9 mouse cellular contexts compared by ENCODE assay signal in the genomic region with DNA sequence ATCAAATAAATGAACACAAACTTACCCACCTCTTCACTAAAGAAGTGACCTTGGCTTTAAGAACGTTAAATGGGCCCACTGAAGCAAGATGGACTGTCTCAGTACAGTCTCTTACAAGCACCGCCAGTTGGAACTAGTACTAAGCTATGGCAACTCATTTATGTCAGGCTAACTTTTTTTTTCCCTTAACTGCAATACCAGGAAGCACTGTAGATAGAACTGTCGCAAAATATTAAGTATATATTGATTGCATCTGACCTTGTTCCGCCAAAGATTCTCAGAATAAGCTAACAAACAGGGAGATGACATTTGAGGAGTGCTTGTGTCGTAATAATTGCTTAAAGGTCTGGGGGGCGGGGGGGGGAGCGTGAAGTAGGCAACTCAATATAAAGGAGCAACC. TPM values are rescaled to one million over a fixed set of nuclear protein-coding genes. Genes with fewer than 3 reads are reported as not detected.
DNase-seq lines count a peak whose midpoint lies in the region; ATAC-seq and TF ChIP-seq lines count a peak whose summit lies in the region.
"Had no signal": no experiment of that assay in that cellular context is flagged by ENCODE, and none has a peak within 500 bp of the region (broad histone marks: within the 10 kb centered on the region; RNA-seq: fewer than 3 reads in every experiment).

No protein-coding gene starts in this region.

- TF ChIP-seq CTCF in forebrain, postnatal 0 days (IDR thresholded peaks at IDR 0.05; ENCODE audit: low read depth), result no peak
- TF ChIP-seq CTCF in heart, postnatal 0 days (IDR thresholded peaks at IDR 0.05; ENCODE audit: low read depth), result no peak

- H3K4me1 ChIP-seq in forebrain, embryonic 12.5 days, result peaks cover 6% of the 10 kb centered on the region
- 0 out of 2 replicates have a peak, but pooled peaks cover 6% of the 10 kb centered on the region for H3K4me1 ChIP-seq in forebrain, postnatal 0 days (ENCODE audit: insufficient read depth)
- H3K4me1 ChIP-seq in kidney, embryonic 16.5 days (ENCODE audit: insufficient read depth, low read length), result peaks cover 17% of the 10 kb centered on the region
- H3K4me1 ChIP-seq in heart, postnatal 0 days (ENCODE audit: control insufficient read depth, insufficient read depth), result peaks cover 23% of the 10 kb centered on the region
- peaks cover 70% of the 10 kb centered on the region for H3K4me1 ChIP-seq in megakaryocyte, embryonic 14.5 days
- no peaks in the 10 kb centered on the region for H3K4me1 ChIP-seq in midbrain, embryonic 11.5 days (ENCODE audit: control insufficient read depth, insufficient read depth, low read length)

- H3K9me3 ChIP-seq in forebrain, embryonic 12.5 days, result no peaks in the 10 kb centered on the region
- H3K9me3 ChIP-seq in forebrain, postnatal 0 days (ENCODE audit: low read length), result no peaks in the 10 kb centered on the region
- H3K9me3 ChIP-seq in kidney, embryonic 16.5 days (ENCODE audit: low read length), result no peaks in the 10 kb centered on the region
- no peaks in the 10 kb centered on the region for H3K9me3 ChIP-seq in heart, postnatal 0 days (replicated peaks; ENCODE audit: control insufficient read depth, low read length)
- 0 out of 2 replicates have a peak, but pooled peaks cover 3% of the 10 kb centered on the region for H3K9me3 ChIP-seq in megakaryocyte, embryonic 14.5 days
- H3K9me3 ChIP-seq in midbrain, embryonic 11.5 days (ENCODE audit: control insufficient read depth, low read length), result no peaks in the 10 kb centered on the region
- H3K9me3 ChIP-seq: midbrain, embryonic 15.5 days had no signal

- H3K4me3 ChIP-seq in forebrain, embryonic 12.5 days (replicated peaks), result no peak overlapping the region
- no peak overlapping the region for H3K4me3 ChIP-seq in forebrain, postnatal 0 days (ENCODE audit: low read depth, low read length)
- H3K4me3 ChIP-seq in kidney, embryonic 16.5 days (ENCODE audit: low read length), result no peak overlapping the region
- H3K4me3 ChIP-seq in heart, postnatal 0 days (ENCODE audit: low read depth, low read length), result no peak overlapping the region
- peak overlapping the region; percentile 91 for H3K4me3 ChIP-seq in megakaryocyte, embryonic 14.5 days (replicated peaks)
- H3K4me3 ChIP-seq in midbrain, embryonic 11.5 days (ENCODE audit: low read depth, low read length), result no peak overlapping the region
- H3K4me3 ChIP-seq: midbrain, embryonic 15.5 days had no signal

- 59% methylated on average over 7 of the region's 7 CpGs for WGBS in forebrain, embryonic 12.5 days
- WGBS in forebrain, postnatal 0 days, result 53% methylated on average over 7 of the region's 7 CpGs
- WGBS in kidney, embryonic 16.5 days, result 35% methylated on average over 7 of the region's 7 CpGs
- 66% methylated on average over 7 of the region's 7 CpGs for WGBS in heart, postnatal 0 days
- WGBS in midbrain, embryonic 11.5 days, result 72% methylated on average over 7 of the region's 7 CpGs

- H3K27me3 ChIP-seq in forebrain, embryonic 12.5 days, result no peaks in the 10 kb centered on the region; the same call in 1 of the 2 replicates
- no peaks in the 10 kb centered on the region for H3K27me3 ChIP-seq in forebrain, postnatal 0 days (ENCODE audit: insufficient read depth, low read length)
- no peaks in the 10 kb centered on the region for H3K27me3 ChIP-seq in kidney, embryonic 16.5 days (ENCODE audit: insufficient read depth, low read length)
- no peaks in the 10 kb centered on the region for H3K27me3 ChIP-seq in heart, postnatal 0 days (ENCODE audit: control insufficient read depth, insufficient read depth, low read length)
- H3K27me3 ChIP-seq in megakaryocyte, embryonic 14.5 days (replicated peaks), result no peaks in the 10 kb centered on the region
- H3K27me3 ChIP-seq in midbrain, embryonic 11.5 days (ENCODE audit: control insufficient read depth, insufficient read depth, low read length), result no peaks in the 10 kb centered on the region
- H3K27me3 ChIP-seq: midbrain, embryonic 15.5 days had no signal

- TF ChIP-seq EP300 in heart, postnatal 0 days (IDR thresholded peaks at IDR 0.05; ENCODE audit: low read depth), result no peak

- ATAC-seq in forebrain, embryonic 12.5 days (ENCODE audit: low FRiP score), result no peak; the same call in 1 of the 2 replicates
- ATAC-seq in forebrain, postnatal 0 days, result no peak
- no peak for ATAC-seq in kidney, embryonic 16.5 days (ENCODE audit: low FRiP score, low TSS enrichment)
- ATAC-seq in heart, postnatal 0 days (ENCODE audit: insufficient read depth, low read depth), result no peak
- no peak for ATAC-seq in activated CD4-positive, CD25-positive, alpha-beta regulatory T cell, adult 4 months
- no peak for ATAC-seq in midbrain, embryonic 11.5 days (ENCODE audit: low FRiP score)

- no peaks in the 10 kb centered on the region for H3K36me3 ChIP-seq in forebrain, embryonic 12.5 days (replicated peaks)
- H3K36me3 ChIP-seq in forebrain, postnatal 0 days (ENCODE audit: insufficient read depth), result no peaks in the 10 kb centered on the region
- H3K36me3 ChIP-seq in kidney, embryonic 16.5 days (ENCODE audit: insufficient read depth, low read length), result no peaks in the 10 kb centered on the region
- H3K36me3 ChIP-seq in heart, postnatal 0 days (replicated peaks; ENCODE audit: control insufficient read depth, insufficient read depth, low read length), result peaks cover 5% of the 10 kb centered on the region; the same call in 1 of the 2 replicates
- peaks cover 59% of the 10 kb centered on the region for H3K36me3 ChIP-seq in megakaryocyte, embryonic 14.5 days (replicated peaks; ENCODE audit: low read length)
- no peaks in the 10 kb centered on the region for H3K36me3 ChIP-seq in midbrain, embryonic 11.5 days (ENCODE audit: control insufficient read depth, insufficient read depth, low read length)
- H3K36me3 ChIP-seq: midbrain, embryonic 15.5 days had no signal

- DNase-seq in forebrain, postnatal 0 days, result no peak
- DNase-seq in kidney, adult 18-20 months, result no peak
- DNase-seq in heart, postnatal 0 days (ENCODE audit: low spot score), result no peak
- no peak for DNase-seq in midbrain, embryonic 11.5 days (ENCODE audit: low spot score, missing footprints)

- no peak overlapping the region for H3K27ac ChIP-seq in forebrain, embryonic 12.5 days
- no peak overlapping the region for H3K27ac ChIP-seq in forebrain, postnatal 0 days (ENCODE audit: low read depth, low read length)
- H3K27ac ChIP-seq in kidney, embryonic 16.5 days (ENCODE audit: low read length), result peak overlapping the region; percentile 57
- peak overlapping the region; percentile 86 for H3K27ac ChIP-seq in heart, postnatal 0 days (ENCODE audit: low read depth)
- H3K27ac ChIP-seq in midbrain, embryonic 11.5 days (ENCODE audit: low read depth, low read length), result no peak overlapping the region
- H3K27ac ChIP-seq: midbrain, embryonic 15.5 days had no signal

- H3K4me2 ChIP-seq in forebrain, embryonic 12.5 days, result peak overlapping the region; percentile 42; the same call in 1 of the 2 replicates
- H3K4me2 ChIP-seq in forebrain, postnatal 0 days (ENCODE audit: low read depth), result no peak overlapping the region
- peak overlapping the region; percentile 46 for H3K4me2 ChIP-seq in kidney, embryonic 16.5 days (replicated peaks; ENCODE audit: low read depth, low read length)
- H3K4me2 ChIP-seq in heart, postnatal 0 days (ENCODE audit: low read depth, low read length), result peak overlapping the region; percentile 52
- H3K4me2 ChIP-seq in midbrain, embryonic 11.5 days, result no peak overlapping the region

- H3K9ac ChIP-seq in forebrain, embryonic 12.5 days, result no peak overlapping the region
- no peak overlapping the region for H3K9ac ChIP-seq in forebrain, postnatal 0 days
- no peak overlapping the region for H3K9ac ChIP-seq in kidney, embryonic 16.5 days (replicated peaks; ENCODE audit: low read length)
- no peak overlapping the region for H3K9ac ChIP-seq in heart, postnatal 0 days (replicated peaks; ENCODE audit: low read depth, low read length)
- no peak overlapping the region for H3K9ac ChIP-seq in midbrain, embryonic 11.5 days (ENCODE audit: low read length)
- H3K9ac ChIP-seq: midbrain, embryonic 15.5 days had no signal

RNA-seq across cellular contexts. Expression of gene Pik3r1, which starts 49.3 kb away (rescaled TPM):
- polyA plus RNA-seq in forebrain, embryonic 12.5 days (2016; fragmentation: Nextera tagmentation; extraction: Ambion mirVana), result 20.4 and 22.6 TPM in 2 replicates
- 112 and 117 TPM in 2 replicates for total RNA-seq in forebrain, postnatal 0 days (2014; rRNA removed)
- 36.1 and 50.2 TPM in 2 replicates for polyA plus RNA-seq in forebrain, postnatal 0 days (2015; fragmentation: Nextera tagmentation; extraction: Ambion mirVana)
- 38.0 and 42.3 TPM in 2 replicates for polyA plus RNA-seq in kidney, embryonic 16.5 days (2015; fragmentation: Nextera tagmentation; extraction: Ambion mirVana)
- 31.6 and 33.8 TPM in 2 replicates for total RNA-seq in heart, postnatal 0 days (2014; rRNA removed; ENCODE audit: low replicate concordance)
- 13.6 and 16.3 TPM in 2 replicates for polyA plus RNA-seq in heart, postnatal 0 days (2015; fragmentation: Nextera tagmentation; extraction: Ambion mirVana)
- polyA plus RNA-seq in megakaryocyte, embryonic 14.5 days (2012; ENCODE audit: insufficient read depth, low replicate concordance), result 3.9 and 4.2 TPM in 2 replicates
- polyA plus RNA-seq in activated CD4-positive, CD25-positive, alpha-beta regulatory T cell, adult 4 months (2017; shearing (Covaris generic)), result 10 to 100 TPM; 62.7 to 97.2 TPM
- polyA plus RNA-seq in midbrain, embryonic 11.5 days (2014; fragmentation: Nextera tagmentation; extraction: Ambion mirVana), result 13.6 and 13.9 TPM in 2 replicates

Comparison
In these comparisons a context has a peak if more than half of its experiments do, and no peak if none do; other contexts are left out.
1. H3K4me2 ChIP-seq: peak in forebrain, embryonic 12.5 days (single experiment), kidney, embryonic 16.5 days (single experiment) and heart, postnatal 0 days (single experiment); none in forebrain, postnatal 0 days (single experiment) and midbrain, embryonic 11.5 days (single experiment).
2. H3K27ac ChIP-seq: peak in kidney, embryonic 16.5 days (single experiment) and heart, postnatal 0 days (single experiment); none in forebrain, embryonic 12.5 days (single experiment), forebrain, postnatal 0 days (single experiment) and midbrain, embryonic 11.5 days (single experiment).